Mouse (Mus musculus) lung, postnatal 0 days (tissue): ENCODE measurements around the gene Gm14443. TPM values are rescaled to one million over a fixed set of nuclear protein-coding genes. Genes with fewer than 3 reads are reported as not detected.

Experiments used
- polyA plus RNA-seq: library from polyadenylated mRNA; unstranded; fragments of >200 nt; fragmentation: Nextera tagmentation; extraction: Ambion mirVana; gene quantifications from 2 replicates; pipeline ENCODE4 v1.2.1, GENCODE M21; 2015

Gene Gm14443
- polyA plus RNA-seq, 1 experiment from 2014 or later, result 0.47 TPM

Other genes with a start within 250 kb of the Gm14443 start
- gene Gm14444, start 165.6 kb downstream of the Gm14443 start, polyA plus RNA-seq, result 0.14 TPM in 1 of 2 replicates, not detected in the other
- gene Gm14393, start 108.1 kb downstream of the Gm14443 start, polyA plus RNA-seq, result 1.5 and 1.6 TPM in 2 replicates
- gene Gm14399, start 33.9 kb downstream of the Gm14443 start, polyA plus RNA-seq, result 4.1 TPM in 2 replicates
- gene Gm14391, start 31.0 kb upstream of the Gm14443 start, polyA plus RNA-seq, result 4.2 and 5.3 TPM in 2 replicates
- gene Gm14440, start 99.3 kb upstream of the Gm14443 start, polyA plus RNA-seq, result not detected in 2 replicates
- gene Gm4631, start 162.3 kb upstream of the Gm14443 start, polyA plus RNA-seq, result 6.9 and 9.7 TPM in 2 replicates
- gene Zfp968, start 196.6 kb upstream of the Gm14443 start, polyA plus RNA-seq, result 2.6 and 5.6 TPM in 2 replicates